Mouse (Mus musculus) gastrocnemius, adult 2 months (tissue): ENCODE measurements around the gene Adgrg5. TPM values are rescaled to one million over a fixed set of nuclear protein-coding genes. Genes with fewer than 3 reads are reported as not detected.

Experiments used
- DNase-seq: peaks from one replicate; pipeline ENCODE4 v3.0.0; 2022
- H3K27ac ChIP-seq: fragments of 200-600 bp; 2 replicates; pipeline ENCODE4 v1.8.1; 2022; ENCODE audit warnings: mild to moderate bottlenecking
- H3K4me3 ChIP-seq: fragments of 200-600 bp; 2 replicates; pipeline ENCODE4 v1.8.1; 2022; ENCODE audit warnings: mild to moderate bottlenecking, moderate library complexity
- CTCF ChIP-seq: fragments of 200-600 bp; IDR thresholded peaks from 2 replicates; pipeline ENCODE4 v1.8.1; 2022; ENCODE audit warnings: antibody characterized with exemption, mild to moderate bottlenecking, moderate library complexity
- intact Hi-C: fragments of 180-260 bp; cut with DNase I; formaldehyde crosslinking; loops from one replicate; pipeline ENCODE4 v1.15.1; 2025
- long read RNA-seq, 2 experiments: library from polyadenylated mRNA; stranded (forward); transcript quantifications; one replicate each; pipeline ENCODE4 v2.0.0; 2021
- total RNA-seq, 2 experiments: library from RNA; stranded (reverse); gene quantifications; 2 replicates each; pipeline ENCODE4 v1.2.3; 2021

The Adgrg5 gene
- total RNA-seq = under 1 TPM in 1 of 2 experiments, not detected in 1; 0.28 TPM
- long read RNA-seq, experiment 1 = 0 reads
- long read RNA-seq, experiment 2 = 0 reads

- H3K27ac ChIP-seq = peak within 1 kb of the TSS; percentile 48
- peak; percentile 6 for DNase-seq
- TF ChIP-seq CTCF = no peak
- intact Hi-C loops = no loop called here
- no peak within 1 kb of the TSS for H3K4me3 ChIP-seq
Measured at GRCm38 (mm10) chr8:94923405-94923804, at the start of gene Adgrg5. TSS of gene Adgrg5 (plus strand) at chr8:94923694.

- peak; percentile 97 for TF ChIP-seq CTCF
- intact Hi-C loops = loop anchor here (1.0 kb wide), 1 partner anchor 34 kb away; no protein-coding TSS in a partner anchor
- Histone ChIP-seq H3K27ac (peak overlapping the region; percentile 85), H3K4me3 (peak overlapping the region; percentile 74)
- DNase-seq = peak; percentile 80
Measured at GRCm38 (mm10) chr8:94874358-94874757, 49.1 kb upstream of the Adgrg5 start.

GRCm38 (mm10) chr8:94875096-94875870, 48.2 kb upstream of the Adgrg5 start:
- Histone ChIP-seq H3K27ac (peak overlapping the region; percentile 85), H3K4me3 (peak overlapping the region; percentile 74)
- no peak for TF ChIP-seq CTCF
- intact Hi-C loops = loop anchor here (1.0 kb wide), 1 partner anchor 30 kb away; no protein-coding TSS in a partner anchor
- DNase-seq = peak; percentile 56

GRCm38 (mm10) chr8:94875871-94876150, 47.7 kb upstream of the Adgrg5 start:
- H3K4me3 ChIP-seq = peak overlapping the region; percentile 74
- no peak for TF ChIP-seq CTCF
- intact Hi-C loops = loop anchor here (1.0 kb wide), 1 partner anchor 29 kb away; no protein-coding TSS in a partner anchor
- no peak for DNase-seq
- H3K27ac ChIP-seq = peak overlapping the region; percentile 85

GRCm38 (mm10) chr8:94876197-94876730, 47.2 kb upstream of the Adgrg5 start, which contains the start of gene Dok4:
TSS of gene Dok4 (minus strand) at chr8:94876330.
- peak; percentile 91 for DNase-seq
- TF ChIP-seq CTCF = no peak
- H3K4me3 ChIP-seq = peak within 1 kb of the TSS; percentile 74
- intact Hi-C loops = no loop called here
- H3K27ac ChIP-seq = peak within 1 kb of the TSS; percentile 85

- DNase-seq = no peak
- intact Hi-C loops = no loop called here
- Histone ChIP-seq H3K4me3 (no peak overlapping the region), H3K27ac (peak overlapping the region; percentile 67; the same call in 1 of the 2 replicates)
- TF ChIP-seq CTCF = no peak
Measured at GRCm38 (mm10) chr8:94876820-94877219, 46.7 kb upstream of the Adgrg5 start.

GRCm38 (mm10) chr8:94880742-94881141, 42.8 kb upstream of the Adgrg5 start:
- H3K27ac ChIP-seq = no peak overlapping the region
- no peak for DNase-seq
- no peak for TF ChIP-seq CTCF
- intact Hi-C loops = no loop called here
- H3K4me3 ChIP-seq = no peak overlapping the region

GRCm38 (mm10) chr8:94888383-94889036, 35.0 kb upstream of the Adgrg5 start:
- DNase-seq = no peak
- intact Hi-C loops = no loop called here
- TF ChIP-seq CTCF = no peak
- Histone ChIP-seq H3K27ac (no peak overlapping the region), H3K4me3 (no peak overlapping the region)

- no peak for TF ChIP-seq CTCF
- H3K27ac ChIP-seq = no peak overlapping the region
- intact Hi-C loops = no loop called here
- no peak for DNase-seq
- H3K4me3 ChIP-seq = no peak overlapping the region
Measured at GRCm38 (mm10) chr8:94892917-94893316, 30.6 kb upstream of the Adgrg5 start.

- no peak for DNase-seq
- no peak overlapping the region for H3K4me3 ChIP-seq
- TF ChIP-seq CTCF = no peak
- H3K27ac ChIP-seq = no peak overlapping the region
- intact Hi-C loops = no loop called here
Measured at GRCm38 (mm10) chr8:94899262-94899661, 24.2 kb upstream of the Adgrg5 start.

- intact Hi-C loops = loop anchor here (1.0 to 10.0 kb wide), 2 partner anchors 22 to 196 kb away; no protein-coding TSS in a partner anchor
- DNase-seq = peak; percentile 47
- TF ChIP-seq CTCF = no peak
- peak overlapping the region; percentile 33 for H3K4me3 ChIP-seq
- H3K27ac ChIP-seq = peak overlapping the region; percentile 72
Measured at GRCm38 (mm10) chr8:94900617-94901016, 22.9 kb upstream of the Adgrg5 start.

GRCm38 (mm10) chr8:94901031-94901430, 22.5 kb upstream of the Adgrg5 start:
- H3K27ac ChIP-seq = peak overlapping the region; percentile 72
- H3K4me3 ChIP-seq = peak overlapping the region; percentile 33
- TF ChIP-seq CTCF = no peak
- intact Hi-C loops = loop anchor here (1.0 to 10.0 kb wide), 2 partner anchors 23 to 196 kb away; no protein-coding TSS in a partner anchor
- DNase-seq = peak; percentile 27

GRCm38 (mm10) chr8:94903709-94904108, 19.8 kb upstream of the Adgrg5 start:
- intact Hi-C loops = loop anchor here (10.0 kb wide), 1 partner anchor 199 kb away; no protein-coding TSS in a partner anchor
- no peak for DNase-seq
- no peak for TF ChIP-seq CTCF
- Histone ChIP-seq H3K4me3 (no peak overlapping the region), H3K27ac (no peak overlapping the region)
